8 mouse cellular contexts compared by ENCODE assay signal in genomic region chr1:189343301-189344251, GRCm38 (mm10). TPM values are rescaled to one million over a fixed set of nuclear protein-coding genes. Genes with fewer than 3 reads are reported as not detected.
DNase-seq lines count a peak whose midpoint lies in the region; ATAC-seq and TF ChIP-seq lines count a peak whose summit lies in the region.

No protein-coding gene starts in this region.

- H3K27ac ChIP-seq in forebrain, embryonic 13.5 days: peak overlapping the region; percentile 54
- H3K27ac ChIP-seq in small intestine, adult 2 months (ENCODE audit: insufficient read depth, low read depth, low read length): no peak overlapping the region

- TF ChIP-seq CTCF in small intestine, adult 2 months (IDR thresholded peaks at IDR 0.05; ENCODE audit: extremely low read depth, insufficient read length, insufficient replicate concordance, low read depth, low read length): no peak

- peak; percentile 50 for DNase-seq in Muller cell, postnatal 12 days (ENCODE audit: inconsistent ontology term)
- DNase-seq in adrenal gland, postnatal 4 days (ENCODE audit: low spot score in 2 of 2): peak; percentile 12 to 13
- peak; percentile 33 for DNase-seq in heart, postnatal 4 days
- peak; percentile 24 to 76 for DNase-seq in left cerebral cortex, postnatal 10 days (ENCODE audit: extremely low spot score in 1 of 2, low spot score in 2 of 2)
- no peak for DNase-seq in spleen, postnatal 10 days (ENCODE audit: low spot score in 2 of 2)

- peaks cover 19% of the 10 kb centered on the region for H3K4me1 ChIP-seq in forebrain, embryonic 13.5 days
- no peaks in the 10 kb centered on the region; the same call in 1 of the 2 replicates for H3K4me1 ChIP-seq in small intestine, adult 2 months (ENCODE audit: control insufficient read depth, insufficient read depth, insufficient read length, low read length)

- peak; percentile 86 for ATAC-seq in forebrain, embryonic 13.5 days
- 0 out of 2 replicates have a peak, but pooled peaks have one; percentile 6 for ATAC-seq in megakaryocyte progenitor cell, adult 5-6 weeks (replicated peaks; ENCODE audit: poor library complexity)

- WGBS in forebrain, embryonic 13.5 days: 1% methylated on average over 63 of the region's 82 CpGs
- 4% methylated on average over 82 of the region's 82 CpGs for WGBS in small intestine, adult 2 months

- TF ChIP-seq POLR2A in small intestine, adult 2 months (IDR thresholded peaks at IDR 0.05; ENCODE audit: low read depth, low read length): no peak

- H3K4me2 ChIP-seq in forebrain, embryonic 13.5 days: peak overlapping the region; percentile 87

- peak overlapping the region; percentile 91 for H3K9ac ChIP-seq in forebrain, embryonic 13.5 days

- intact Hi-C loops in left cerebral cortex, postnatal 10 days (cut with DNase I): loop anchor here (10.0 kb wide), 2 partner anchors 301 to 309 kb away; no protein-coding TSS in a partner anchor

- no peaks in the 10 kb centered on the region for H3K9me3 ChIP-seq in forebrain, embryonic 13.5 days (replicated peaks)

- H3K27me3 ChIP-seq in forebrain, embryonic 13.5 days: no peaks in the 10 kb centered on the region; the same call in 1 of the 2 replicates
- H3K27me3 ChIP-seq in small intestine, adult 2 months (ENCODE audit: control insufficient read depth, insufficient read depth, low read length): peaks cover 7% of the 10 kb centered on the region; the same call in 1 of the 2 replicates

- H3K4me3 ChIP-seq in forebrain, embryonic 13.5 days: peak overlapping the region; percentile 73
- H3K4me3 ChIP-seq in small intestine, adult 2 months (ENCODE audit: low read depth, low read length): peak overlapping the region; percentile 45

- peaks cover 9% of the 10 kb centered on the region for H3K36me3 ChIP-seq in forebrain, embryonic 13.5 days (ENCODE audit: poor library complexity, severe bottlenecking)
- H3K36me3 ChIP-seq in small intestine, adult 2 months (ENCODE audit: control insufficient read depth, insufficient read depth, low read length): no peaks in the 10 kb centered on the region

RNA-seq across cellular contexts. Expression of gene Kcnk2, which starts 58.5 kb away (rescaled TPM):
- 10 to 100 TPM; 22.9 to 29.2 TPM for total RNA-seq in adrenal gland, postnatal 4 days (2021)
- 10.6 and 11.6 TPM in 2 replicates for polyA plus RNA-seq in forebrain, embryonic 13.5 days (2015; fragmentation: Nextera tagmentation; extraction: Ambion mirVana)
- total RNA-seq in heart, postnatal 4 days (2021): 1 to 10 TPM; 6.1 to 7.6 TPM
- total RNA-seq in left cerebral cortex, postnatal 10 days (2021): 10 to 100 TPM; 71.0 to 81.6 TPM
- not detected in 2 replicates for total RNA-seq in megakaryocyte progenitor cell, adult 5-6 weeks (2015)
- total RNA-seq in megakaryocyte progenitor cell, adult 5-6 weeks (2017): not detected in 2 replicates
- polyA plus RNA-seq in small intestine, adult 2 months (2012; rRNA removed): 0.51 and 1.6 TPM in 2 replicates

Comparison
In these comparisons a context has a peak if more than half of its experiments do, and no peak if none do; other contexts are left out.
1. DNase-seq: peak in Muller cell, postnatal 12 days (single experiment), adrenal gland, postnatal 4 days (2 of 2), heart, postnatal 4 days (single experiment) and left cerebral cortex, postnatal 10 days (2 of 2); none in spleen, postnatal 10 days (0 of 2).
2. RNA of gene Kcnk2, which starts 58.5 kb away (total RNA-seq): 71.0 to 81.6 TPM in left cerebral cortex, postnatal 10 days, 22.9 to 29.2 TPM in adrenal gland, postnatal 4 days and 6.1 to 7.6 TPM in heart, postnatal 4 days; not detected in megakaryocyte progenitor cell, adult 5-6 weeks; every median in the first group is over 4 times any median in the second.